15 mouse cellular contexts compared by ENCODE assay signal in the genomic region with DNA sequence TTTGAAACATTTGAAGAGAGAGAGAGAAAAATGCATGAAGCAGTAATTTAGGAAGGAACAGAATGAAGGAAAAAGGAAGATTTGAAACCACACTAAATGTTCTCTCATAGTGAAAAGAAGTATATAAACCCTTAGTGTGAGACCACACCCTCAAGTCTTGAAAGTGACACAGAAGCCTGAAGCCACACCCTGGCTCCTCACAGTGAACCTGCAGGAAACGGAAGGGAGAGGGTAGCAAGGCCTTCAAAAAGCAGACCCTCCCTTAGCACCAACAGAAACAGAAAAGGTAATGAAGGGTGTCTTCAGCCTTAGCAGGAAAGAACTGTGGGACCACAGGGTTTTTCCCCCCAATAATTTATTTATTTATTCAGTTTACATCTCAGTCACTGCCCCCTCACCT.
DNase-seq lines count a peak whose midpoint lies in the region; ATAC-seq and TF ChIP-seq lines count a peak whose summit lies in the region.
"Had no signal": no experiment of that assay in that cellular context is flagged by ENCODE, and none has a peak within 500 bp of the region (broad histone marks: within the 10 kb centered on the region; RNA-seq: fewer than 3 reads in every experiment).

No protein-coding gene starts in this region.

- no peak for TF ChIP-seq EP300 in CH12.LX (IDR thresholded peaks at IDR 0.05; ENCODE audit: low read length)

- H3K9me3 ChIP-seq in CH12.LX (replicated peaks; ENCODE audit: low read length) = no peaks in the 10 kb centered on the region
- no peaks in the 10 kb centered on the region for H3K9me3 ChIP-seq in stomach, embryonic 16.5 days (replicated peaks; ENCODE audit: control insufficient read depth, low read length)
- H3K9me3 ChIP-seq: embryonic facial prominence, embryonic 12.5 days; forebrain, embryonic 15.5 days; limb, embryonic 15.5 days had no signal

- no peak overlapping the region for H3K4me2 ChIP-seq in CH12.LX (ENCODE audit: insufficient read depth, low read depth, poor library complexity, severe bottlenecking)
- no peak overlapping the region for H3K4me2 ChIP-seq in stomach, embryonic 16.5 days (ENCODE audit: low read depth, low read length)
- H3K4me2 ChIP-seq: embryonic facial prominence, embryonic 12.5 days; forebrain, embryonic 15.5 days; limb, embryonic 15.5 days had no signal

- no peaks in the 10 kb centered on the region for H3K36me3 ChIP-seq in CH12.LX (replicated peaks in 1 of 2; ENCODE audit: control insufficient read depth in 1 of 2, insufficient read depth in 1 of 2, low read length in 1 of 2)
- H3K36me3 ChIP-seq in stomach, embryonic 16.5 days (ENCODE audit: control insufficient read depth, insufficient read depth, low read length) = no peaks in the 10 kb centered on the region
- H3K36me3 ChIP-seq: embryonic facial prominence, embryonic 12.5 days; forebrain, embryonic 15.5 days; limb, embryonic 15.5 days had no signal

- H3K27me3 ChIP-seq in CH12.LX (replicated peaks) = no peaks in the 10 kb centered on the region
- no peaks in the 10 kb centered on the region for H3K27me3 ChIP-seq in stomach, embryonic 16.5 days (ENCODE audit: control insufficient read depth, insufficient read depth, low read length)
- H3K27me3 ChIP-seq: forebrain, embryonic 15.5 days; limb, embryonic 15.5 days had no signal

- no peaks in the 10 kb centered on the region for H3K79me2 ChIP-seq in CH12.LX (replicated peaks; ENCODE audit: control insufficient read depth, extremely low read depth, insufficient read depth, poor library complexity, severe bottlenecking)

- peak; percentile 46; the same call in 1 of the 2 replicates for ATAC-seq in granulocyte monocyte progenitor cell, adult 5-6 weeks (replicated peaks; ENCODE audit: poor library complexity, severe bottlenecking)
- no peak for ATAC-seq in stomach, embryonic 16.5 days (ENCODE audit: insufficient read depth, low FRiP score)
- ATAC-seq: forebrain, embryonic 15.5 days; midbrain, embryonic 16.5 days had no signal

- WGBS in stomach, embryonic 16.5 days = 68% methylated on average over 1 of the region's 1 CpGs

- TF ChIP-seq RAD21 in CH12.LX (IDR thresholded peaks at IDR 0.05; ENCODE audit: low read depth, low read length) = no peak

- no peak overlapping the region for H3K4me3 ChIP-seq in CH12.LX (replicated peaks in 1 of 3; ENCODE audit: low read depth in 2 of 3, low read length in 2 of 3, poor library complexity in 1 of 3)
- no peak overlapping the region for H3K4me3 ChIP-seq in stomach, embryonic 16.5 days (replicated peaks; ENCODE audit: low read length)
- H3K4me3 ChIP-seq: embryonic facial prominence, embryonic 12.5 days; forebrain, embryonic 15.5 days; limb, embryonic 15.5 days had no signal

- peaks cover 0 to 11% of the 10 kb centered on the region in 2 experiments; a peak in 2 of 4 replicates for H3K4me1 ChIP-seq in CH12.LX (ENCODE audit: control insufficient read depth in 1 of 2, insufficient read depth in 2 of 2)
- H3K4me1 ChIP-seq in stomach, embryonic 16.5 days (ENCODE audit: control insufficient read depth, insufficient read depth, low read length) = peaks cover 13% of the 10 kb centered on the region

- no peak for TF ChIP-seq CTCF in CH12.LX (conservative IDR thresholded peaks at IDR 0.05 in 1 of 2, IDR thresholded peaks at IDR 0.05 in 1 of 2; ENCODE audit: low read depth in 2 of 2, low read length in 2 of 2)

- in situ Hi-C loops in CH12.LX (cut with MboI; ENCODE audit: low pct_ligation_motif_present, low pct_unique_long_range_greater_than_20kb, low sequenced_read_pairs) = no loop called here

- H3K9ac ChIP-seq in CH12.LX (ENCODE audit: insufficient read depth, low read depth) = no peak overlapping the region
- no peak overlapping the region for H3K9ac ChIP-seq in stomach, embryonic 16.5 days (ENCODE audit: low read length)
- H3K9ac ChIP-seq: embryonic facial prominence, embryonic 12.5 days; forebrain, embryonic 15.5 days; limb, embryonic 15.5 days had no signal

- dilution Hi-C loops in CH12.LX (cut with MboI; ENCODE audit: extremely low pct_ligation_motif_present, extremely low pct_unique_long_range_greater_than_20kb, low sequenced_read_pairs) = no loop called here

- no peak overlapping the region for H3K27ac ChIP-seq in CH12.LX (ENCODE audit: insufficient read depth, low read depth)
- peak overlapping the region; percentile 69 for H3K27ac ChIP-seq in stomach, embryonic 16.5 days (ENCODE audit: low read length)
- H3K27ac ChIP-seq: embryonic facial prominence, embryonic 12.5 days; forebrain, embryonic 15.5 days; limb, embryonic 15.5 days had no signal

- TF ChIP-seq POLR2A in CH12.LX (IDR thresholded peaks at IDR 0.05; ENCODE audit: low read depth, low read length) = no peak

- DNase-seq in spleen, postnatal 36 days (ENCODE audit: low spot score in 2 of 2) = peak; percentile 42 to 46
- no peak for DNase-seq in spleen, adult 12 weeks (ENCODE audit: low spot score)
- DNase-seq in CH12.LX (ENCODE audit: extremely low read depth) = peak; percentile 18
- DNase-seq in right cerebral cortex, postnatal 4 days = no peak
- no peak for DNase-seq in frontal cortex, postnatal 36 days (ENCODE audit: low spot score in 2 of 2)
- DNase-seq: adrenal gland, postnatal 14 days; cerebellum, adult 18-20 months; heart, adult 11 months; lung, adult 2 months had no signal

TF ChIP-seq in CH12.LX, 34 proteins besides CTCF, POLR2A, EP300 and RAD21:
- TF ChIP-seq SMC3 (IDR thresholded peaks at IDR 0.05; ENCODE audit: low read depth, low read length) (no peak), PAX5 (IDR thresholded peaks at IDR 0.05; ENCODE audit: low read length) (no peak), MAX (IDR thresholded peaks at IDR 0.05; ENCODE audit: low read length) (no peak), NELFE (IDR thresholded peaks at IDR 0.05; ENCODE audit: low read depth, low read length) (no peak), POLR2AphosphoS2 (IDR thresholded peaks at IDR 0.05; ENCODE audit: low read depth, low read length) (no peak), KAT2A (IDR thresholded peaks at IDR 0.05; ENCODE audit: insufficient replicate concordance, low read length) (no peak), UBTF (IDR thresholded peaks at IDR 0.05; ENCODE audit: low read depth, low read length) (no peak), GABPA (IDR thresholded peaks at IDR 0.05; ENCODE audit: insufficient replicate concordance, low read depth, low read length) (no peak), TBP (conservative IDR thresholded peaks at IDR 0.05; ENCODE audit: low read depth, low read length) (no peak), RCOR1 (conservative IDR thresholded peaks at IDR 0.05; ENCODE audit: low read depth, low read length) (no peak), IRF4 (IDR thresholded peaks at IDR 0.05; ENCODE audit: low read depth, low read length) (no peak), ZC3H11A (IDR thresholded peaks at IDR 0.05; ENCODE audit: low read depth, low read length) (no peak)

Comparison
In these comparisons a context has a peak if more than half of its experiments do, and no peak if none do; other contexts are left out.
1. DNase-seq: peak in spleen, postnatal 36 days (2 of 2) and CH12.LX (single experiment); none in spleen, adult 12 weeks (single experiment), right cerebral cortex, postnatal 4 days (single experiment) and frontal cortex, postnatal 36 days (0 of 2).